In genomic region chr13:62466424-62467334, GRCm38 (mm10) we compare ENCODE assay signal across 8 mouse cellular contexts. TPM values are rescaled to one million over a fixed set of nuclear protein-coding genes. Genes with fewer than 3 reads are reported as not detected.
DNase-seq lines count a peak whose midpoint lies in the region; ATAC-seq lines count a peak whose summit lies in the region.
"Not testable (repeated sequence)": the region's sequence is repeated elsewhere in the genome, so short reads cannot be mapped to it uniquely, and the experiment has no call there.

Gm49359 (minus strand) TSS chr13:62466832.

- not testable (repeated sequence) for H3K27me3 ChIP-seq in hindbrain, embryonic 12.5 days

- peak within 1 kb of the TSS; percentile 71 for H3K9ac ChIP-seq in hindbrain, embryonic 12.5 days

- peaks cover 16% of the 10 kb centered on the region for H3K36me3 ChIP-seq in hindbrain, embryonic 12.5 days

- H3K27ac ChIP-seq in hindbrain, embryonic 12.5 days, result peak within 1 kb of the TSS; percentile 70

- WGBS in hindbrain, embryonic 12.5 days, result 3% methylated on average over 28 of the region's 28 CpGs

- H3K4me2 ChIP-seq in hindbrain, embryonic 12.5 days (replicated peaks), result peak within 1 kb of the TSS; percentile 38

- peak; percentile 100 for ATAC-seq in hindbrain, embryonic 12.5 days (ENCODE audit: low FRiP score)

- not testable (repeated sequence) for H3K9me3 ChIP-seq in hindbrain, embryonic 12.5 days (replicated peaks)

- H3K4me3 ChIP-seq in hindbrain, embryonic 12.5 days, result peak within 1 kb of the TSS; percentile 57

- DNase-seq in NIH3T3 (ENCODE audit: low read depth), result peak; percentile 91
- peak; percentile 91 to 93 for DNase-seq in cerebellum, postnatal 10 days
- DNase-seq in frontal cortex, postnatal 10 days (ENCODE audit: low spot score in 2 of 2), result peak; percentile 82 to 87
- DNase-seq in layer of hippocampus, postnatal 14 days (ENCODE audit: low spot score in 2 of 2), result peak; percentile 84 to 94
- DNase-seq in lung, postnatal 14 days, result peak; percentile 92
- DNase-seq in retina, adult 2 months (ENCODE audit: low read depth, low spot score), result peak; percentile 89
- DNase-seq in thymus, postnatal 36 days, result peak; percentile 85 to 87

- H3K4me1 ChIP-seq in hindbrain, embryonic 12.5 days, result not testable (repeated sequence)

RNA-seq across cellular contexts. Expression of gene Gm49359, which starts in this region (rescaled TPM):
- polyA plus RNA-seq in hindbrain, embryonic 12.5 days (2016; fragmentation: Nextera tagmentation; extraction: Ambion mirVana), result 15.0 and 17.5 TPM in 2 replicates
- total RNA-seq in layer of hippocampus, postnatal 14 days (2021), result 10 to 100 TPM; 13.9 to 15.9 TPM

Comparison
In these comparisons a context has a peak if more than half of its experiments do, and no peak if none do; other contexts are left out.
1. Peak in every context shown above with its lines: DNase-seq, ATAC-seq, H3K4me3 ChIP-seq and H3K27ac ChIP-seq.